Mouse (Mus musculus): Measurements from ENCODE around the gene Creb5.

GRCm38 (mm10) chr6:53508847-53509494, 221.9 kb downstream of the Creb5 start:
- TF ChIP-seq POLR2A (IDR thresholded peaks at IDR 0.05; ENCODE audit: extremely low read depth, insufficient read depth, low read length) (no peak), CTCF (IDR thresholded peaks at IDR 0.05; ENCODE audit: extremely low read depth, insufficient read depth, low read length) (no peak)

All from cortical plate, adult 2 months (tissue).